Comparison of ENCODE assay signal across 21 mouse cellular contexts in genomic region chr4:106790938-106791337, GRCm38 (mm10). TPM values are rescaled to one million over a fixed set of nuclear protein-coding genes. Genes with fewer than 3 reads are reported as not detected.
DNase-seq lines count a peak whose midpoint lies in the region; ATAC-seq and TF ChIP-seq lines count a peak whose summit lies in the region.
"Had no signal": no experiment of that assay in that cellular context is flagged by ENCODE, and none has a peak within 500 bp of the region (broad histone marks: within the 10 kb centered on the region; RNA-seq: fewer than 3 reads in every experiment).

No protein-coding gene starts in this region.

- no peak overlapping the region for H3K4me2 ChIP-seq in heart, embryonic 11.5 days
- H3K4me2 ChIP-seq in intestine, embryonic 16.5 days (ENCODE audit: low read depth, low read length), result no peak overlapping the region
- H3K4me2 ChIP-seq in liver, embryonic 14.5 days (ENCODE audit: low read depth), result peak overlapping the region; percentile 32
- no peak overlapping the region for H3K4me2 ChIP-seq in stomach, postnatal 0 days (replicated peaks; ENCODE audit: low read depth)
- H3K4me2 ChIP-seq: embryonic facial prominence, embryonic 13.5 days; lung, embryonic 15.5 days; neural tube, embryonic 13.5 days; stomach, embryonic 15.5 days had no signal

- H3K4me1 ChIP-seq in heart, embryonic 11.5 days (ENCODE audit: control insufficient read depth, insufficient read depth, low read length), result peaks cover 27% of the 10 kb centered on the region
- H3K4me1 ChIP-seq in intestine, embryonic 16.5 days (ENCODE audit: control insufficient read depth, insufficient read depth, low read length), result peaks cover 40% of the 10 kb centered on the region
- H3K4me1 ChIP-seq in liver, embryonic 14.5 days (replicated peaks; ENCODE audit: control insufficient read depth in 2 of 2, insufficient read depth in 2 of 2, low read length in 1 of 2), result peaks cover 38 to 51% of the 10 kb centered on the region in 2 experiments
- H3K4me1 ChIP-seq in stomach, postnatal 0 days (replicated peaks; ENCODE audit: control insufficient read depth, insufficient read depth), result no peaks in the 10 kb centered on the region

- no peaks in the 10 kb centered on the region for H3K9me3 ChIP-seq in heart, embryonic 11.5 days (replicated peaks; ENCODE audit: control insufficient read depth, low read length)
- no peaks in the 10 kb centered on the region for H3K9me3 ChIP-seq in intestine, embryonic 16.5 days (ENCODE audit: control insufficient read depth, low read length)
- no peaks in the 10 kb centered on the region for H3K9me3 ChIP-seq in liver, embryonic 14.5 days (ENCODE audit: control insufficient read depth, low read length)
- H3K9me3 ChIP-seq in stomach, postnatal 0 days (ENCODE audit: control insufficient read depth, low read length), result no peaks in the 10 kb centered on the region
- H3K9me3 ChIP-seq: embryonic facial prominence, embryonic 13.5 days; lung, embryonic 15.5 days; neural tube, embryonic 13.5 days; stomach, embryonic 15.5 days had no signal

- no peak for TF ChIP-seq EP300 in liver, embryonic 14.5 days (IDR thresholded peaks at IDR 0.05; ENCODE audit: low read depth)
- no peak for TF ChIP-seq EP300 in stomach, postnatal 0 days (optimal IDR thresholded peaks at IDR 0.05)

- DNase-seq in heart, postnatal 14 days, result no peak
- DNase-seq in liver, embryonic 14.5 days (ENCODE audit: low read depth in 3 of 3, low spot score in 3 of 3), result no peak
- no peak for DNase-seq in stomach, postnatal 0 days (ENCODE audit: low spot score)
- no peak for DNase-seq in spleen, adult 18-20 months
- DNase-seq in ovary, postnatal 10 days (ENCODE audit: low spot score), result no peak
- DNase-seq: cerebellum, adult 9-11 months; kidney, adult 2 months; kidney, postnatal 36 days; lung, postnatal 4 days; midbrain, embryonic 14.5 days; thymus, adult 2 months had no signal

- no peak overlapping the region for H3K9ac ChIP-seq in heart, embryonic 11.5 days (ENCODE audit: low read depth, low read length)
- H3K9ac ChIP-seq in intestine, embryonic 16.5 days (ENCODE audit: low read depth, low read length), result no peak overlapping the region
- H3K9ac ChIP-seq in liver, embryonic 14.5 days (replicated peaks), result peak overlapping the region; percentile 21; the same call in 1 of the 2 replicates
- no peak overlapping the region for H3K9ac ChIP-seq in stomach, postnatal 0 days (ENCODE audit: low read length)
- H3K9ac ChIP-seq: embryonic facial prominence, embryonic 13.5 days; lung, embryonic 15.5 days; neural tube, embryonic 13.5 days; stomach, embryonic 15.5 days had no signal

- WGBS in heart, embryonic 11.5 days (ENCODE audit: insufficient replicate concordance), result 85% methylated on average over 1 of the region's 1 CpGs
- 95% methylated on average over 1 of the region's 1 CpGs for WGBS in intestine, embryonic 16.5 days
- WGBS in liver, embryonic 14.5 days (ENCODE audit: insufficient replicate concordance), result 82% methylated on average over 1 of the region's 1 CpGs
- 85% methylated on average over 1 of the region's 1 CpGs for WGBS in stomach, postnatal 0 days

- no peaks in the 10 kb centered on the region for H3K27me3 ChIP-seq in heart, embryonic 11.5 days (ENCODE audit: control insufficient read depth, insufficient read depth, low read length)
- no peaks in the 10 kb centered on the region for H3K27me3 ChIP-seq in intestine, embryonic 16.5 days (replicated peaks; ENCODE audit: control insufficient read depth, insufficient read depth, low read length)
- no peaks in the 10 kb centered on the region for H3K27me3 ChIP-seq in liver, embryonic 14.5 days (ENCODE audit: control insufficient read depth, insufficient read depth, low read length)
- no peaks in the 10 kb centered on the region for H3K27me3 ChIP-seq in stomach, postnatal 0 days (ENCODE audit: control insufficient read depth, insufficient read depth, low read length)
- H3K27me3 ChIP-seq: embryonic facial prominence, embryonic 13.5 days; lung, embryonic 15.5 days; neural tube, embryonic 13.5 days; stomach, embryonic 15.5 days had no signal

- no peaks in the 10 kb centered on the region for H3K36me3 ChIP-seq in heart, embryonic 11.5 days (ENCODE audit: control insufficient read depth, insufficient read depth, low read length)
- H3K36me3 ChIP-seq in intestine, embryonic 16.5 days (ENCODE audit: control insufficient read depth, insufficient read depth, low read length), result no peaks in the 10 kb centered on the region
- H3K36me3 ChIP-seq in liver, embryonic 14.5 days (replicated peaks; ENCODE audit: control insufficient read depth, insufficient read depth, low read depth), result no peaks in the 10 kb centered on the region
- H3K36me3 ChIP-seq in stomach, postnatal 0 days (ENCODE audit: control insufficient read depth, insufficient read depth, low read length), result no peaks in the 10 kb centered on the region
- H3K36me3 ChIP-seq: embryonic facial prominence, embryonic 13.5 days; lung, embryonic 15.5 days; neural tube, embryonic 13.5 days; stomach, embryonic 15.5 days had no signal

- TF ChIP-seq CTCF in liver, embryonic 14.5 days (IDR thresholded peaks at IDR 0.05; ENCODE audit: low read depth), result no peak
- no peak for TF ChIP-seq CTCF in stomach, postnatal 0 days (IDR thresholded peaks at IDR 0.05; ENCODE audit: low read depth)

- H3K27ac ChIP-seq in heart, embryonic 11.5 days (ENCODE audit: low read depth, low read length), result peak overlapping the region; percentile 29; the same call in 1 of the 2 replicates
- peak overlapping the region; percentile 69 for H3K27ac ChIP-seq in intestine, embryonic 16.5 days (ENCODE audit: low read length)
- H3K27ac ChIP-seq in liver, embryonic 14.5 days, result peak overlapping the region; percentile 46
- no peak overlapping the region for H3K27ac ChIP-seq in stomach, postnatal 0 days (replicated peaks)
- H3K27ac ChIP-seq: lung, embryonic 15.5 days; neural tube, embryonic 13.5 days; stomach, embryonic 15.5 days had no signal

- no peak overlapping the region for H3K4me3 ChIP-seq in heart, embryonic 11.5 days (ENCODE audit: low read depth, low read length)
- H3K4me3 ChIP-seq in intestine, embryonic 16.5 days (ENCODE audit: low read length), result no peak overlapping the region
- no peak overlapping the region for H3K4me3 ChIP-seq in liver, embryonic 14.5 days (ENCODE audit: insufficient read depth in 1 of 2, low read depth in 2 of 2, low read length in 2 of 2)
- no peak overlapping the region for H3K4me3 ChIP-seq in stomach, postnatal 0 days (ENCODE audit: low read depth, low read length)
- H3K4me3 ChIP-seq: embryonic facial prominence, embryonic 13.5 days; lung, embryonic 15.5 days; neural tube, embryonic 13.5 days; stomach, embryonic 15.5 days had no signal

- intact Hi-C loops in heart, postnatal 14 days (cut with DNase I), result no loop called here

- ATAC-seq in heart, embryonic 11.5 days (replicated peaks; ENCODE audit: insufficient number of reproducible peaks, low FRiP score, low TSS enrichment), result 0 out of 2 replicates have a peak, but pooled peaks have one; percentile 40
- ATAC-seq in intestine, embryonic 16.5 days, result peak; percentile 60
- peak; percentile 28; the same call in 1 of the 2 replicates for ATAC-seq in liver, embryonic 14.5 days (ENCODE audit: insufficient read depth)
- ATAC-seq in stomach, postnatal 0 days (ENCODE audit: low FRiP score, low TSS enrichment), result peak; percentile 54; the same call in 1 of the 2 replicates
- ATAC-seq: forebrain, embryonic 16.5 days; hindbrain, embryonic 16.5 days had no signal

RNA-seq across cellular contexts. Expression of gene Acot11, which starts 13.9 kb away (rescaled TPM):
- 3.0 and 4.3 TPM in 2 replicates for polyA plus RNA-seq in heart, embryonic 11.5 days (2014; fragmentation: Nextera tagmentation; extraction: Ambion mirVana)
- 10 to 100 TPM; 27.8 to 30.3 TPM for total RNA-seq in heart, postnatal 14 days (2021)
- polyA plus RNA-seq in intestine, embryonic 16.5 days (2015; fragmentation: Nextera tagmentation; extraction: Ambion mirVana), result 18.3 and 21.5 TPM in 2 replicates
- 3.9 and 4.1 TPM in 2 replicates for polyA plus RNA-seq in liver, embryonic 14.5 days (2012; rRNA removed)
- 4.1 and 5.1 TPM in 2 replicates for polyA plus RNA-seq in liver, embryonic 14.5 days (2014; fragmentation: Nextera tagmentation; extraction: Ambion mirVana)
- 2.8 and 3.1 TPM in 2 replicates for polyA plus RNA-seq in stomach, postnatal 0 days (2015; fragmentation: Nextera tagmentation; extraction: Ambion mirVana)

RNA-seq across cellular contexts. Expression of gene Fam151a, which starts 57.2 kb away (rescaled TPM):
- polyA plus RNA-seq in heart, embryonic 11.5 days (2014; fragmentation: Nextera tagmentation; extraction: Ambion mirVana), result 0.11 TPM in 1 of 2 replicates, not detected in the other
- under 1 TPM; 0.50 to 0.51 TPM for total RNA-seq in heart, postnatal 14 days (2021)
- 0.73 and 1.5 TPM in 2 replicates for polyA plus RNA-seq in intestine, embryonic 16.5 days (2015; fragmentation: Nextera tagmentation; extraction: Ambion mirVana)
- polyA plus RNA-seq in liver, embryonic 14.5 days (2012; rRNA removed), result 0.03 and 0.06 TPM in 2 replicates
- not detected in 2 replicates for polyA plus RNA-seq in liver, embryonic 14.5 days (2014; fragmentation: Nextera tagmentation; extraction: Ambion mirVana)
- polyA plus RNA-seq in stomach, postnatal 0 days (2015; fragmentation: Nextera tagmentation; extraction: Ambion mirVana), result 0.39 and 0.41 TPM in 2 replicates
- total RNA-seq: hematopoietic stem cell, adult 5-6 weeks; layer of hippocampus, postnatal 10 days had no signal
- polyA plus RNA-seq: embryonic facial prominence, embryonic 13.5 days; forebrain, embryonic 16.5 days; hindbrain, embryonic 16.5 days; midbrain, embryonic 14.5 days; neural tube, embryonic 13.5 days had no signal
